Mouse (Mus musculus) monocyte, adult 5-6 weeks (primary cell): ENCODE results near the gene Zkscan16. TPM values are rescaled to one million over a fixed set of nuclear protein-coding genes. Genes with fewer than 3 reads are reported as not detected.

Source experiments
- ATAC-seq: fragments of 153-309, 156-312 bp; replicated peaks from 2 replicates; pipeline ENCODE4 v1.8.0; 2017; ENCODE audit warnings: mild to moderate bottlenecking; ENCODE audit not compliant: low TSS enrichment, insufficient number of reproducible peaks, severe bottlenecking, poor library complexity, low FRiP score
- total RNA-seq: library from RNA; stranded (forward); fragments of 200-1000, 200-491, 200-594 nt; gene quantifications from 3 replicates; pipeline ENCODE4 v1.2.3, GENCODE M21; 2017

The Zkscan16 gene
- total RNA-seq, 1 experiment from 2014 or later = not detected

- no peak for ATAC-seq
Observed at GRCm38 (mm10) chr4:58934308-58934707, 9.1 kb upstream of the Zkscan16 start.

GRCm38 (mm10) chr4:58934746-58935476 lies 8.5 kb upstream of the Zkscan16 start:
- ATAC-seq = 0 out of 2 replicates have a peak, but pooled peaks have one; percentile 35

- ATAC-seq = no peak
Observed at GRCm38 (mm10) chr4:58935846-58936245, 7.6 kb upstream of the Zkscan16 start.

GRCm38 (mm10) chr4:58941638-58942037 lies 1.8 kb upstream of the Zkscan16 start:
- no peak for ATAC-seq

- no peak for ATAC-seq
Observed at GRCm38 (mm10) chr4:58942942-58943341, 486 bp upstream of the Zkscan16 start.

- ATAC-seq = no peak
Observed at GRCm38 (mm10) chr4:58944206-58944553, 752 bp downstream of the Zkscan16 start.

GRCm38 (mm10) chr4:58944695-58945094 lies 1.3 kb downstream of the Zkscan16 start:
- no peak for ATAC-seq

- ATAC-seq = no peak
Observed at GRCm38 (mm10) chr4:58948391-58948790, 5.0 kb downstream of the Zkscan16 start.

GRCm38 (mm10) chr4:58952630-58953029 lies 9.2 kb downstream of the Zkscan16 start:
- no peak for ATAC-seq

GRCm38 (mm10) chr4:58961719-58962118 lies 18.3 kb downstream of the Zkscan16 start:
- no peak for ATAC-seq

GRCm38 (mm10) chr4:58963271-58963670 lies 19.8 kb downstream of the Zkscan16 start:
- no peak for ATAC-seq

GRCm38 (mm10) chr4:58965136-58965535 lies 21.7 kb downstream of the Zkscan16 start:
- no peak for ATAC-seq

- no peak for ATAC-seq
Observed at GRCm38 (mm10) chr4:58970678-58971077, 27.2 kb downstream of the Zkscan16 start.

GRCm38 (mm10) chr4:58975711-58976110 lies 32.3 kb downstream of the Zkscan16 start:
- ATAC-seq = no peak

GRCm38 (mm10) chr4:58981421-58981820 lies 38.0 kb downstream of the Zkscan16 start:
- ATAC-seq = no peak

GRCm38 (mm10) chr4:58982806-58983205 lies 39.4 kb downstream of the Zkscan16 start:
- no peak for ATAC-seq

- ATAC-seq = 0 out of 2 replicates have a peak, but pooled peaks have one; percentile 55
Observed at GRCm38 (mm10) chr4:58985157-58985648, 41.8 kb downstream of the Zkscan16 start.

- 0 out of 2 replicates have a peak, but pooled peaks have one; percentile 18 for ATAC-seq
Observed at GRCm38 (mm10) chr4:58986540-58987190, 43.2 kb downstream of the Zkscan16 start, which contains the start of gene Ptgr1. Gene Ptgr1, minus strand, starts transcription at chr4:58987119.

- ATAC-seq = no peak
Observed at GRCm38 (mm10) chr4:58989303-58989898, 46.0 kb downstream of the Zkscan16 start.
